Mouse (Mus musculus): ENCODE measurements at regions not wholly inside any gene's neighbourhood (a gene's known extent, or its start where the extent isn't known, plus 50 kb on each side); places are given as distances from the start of the nearest gene placed in this dataset.

DNA sequence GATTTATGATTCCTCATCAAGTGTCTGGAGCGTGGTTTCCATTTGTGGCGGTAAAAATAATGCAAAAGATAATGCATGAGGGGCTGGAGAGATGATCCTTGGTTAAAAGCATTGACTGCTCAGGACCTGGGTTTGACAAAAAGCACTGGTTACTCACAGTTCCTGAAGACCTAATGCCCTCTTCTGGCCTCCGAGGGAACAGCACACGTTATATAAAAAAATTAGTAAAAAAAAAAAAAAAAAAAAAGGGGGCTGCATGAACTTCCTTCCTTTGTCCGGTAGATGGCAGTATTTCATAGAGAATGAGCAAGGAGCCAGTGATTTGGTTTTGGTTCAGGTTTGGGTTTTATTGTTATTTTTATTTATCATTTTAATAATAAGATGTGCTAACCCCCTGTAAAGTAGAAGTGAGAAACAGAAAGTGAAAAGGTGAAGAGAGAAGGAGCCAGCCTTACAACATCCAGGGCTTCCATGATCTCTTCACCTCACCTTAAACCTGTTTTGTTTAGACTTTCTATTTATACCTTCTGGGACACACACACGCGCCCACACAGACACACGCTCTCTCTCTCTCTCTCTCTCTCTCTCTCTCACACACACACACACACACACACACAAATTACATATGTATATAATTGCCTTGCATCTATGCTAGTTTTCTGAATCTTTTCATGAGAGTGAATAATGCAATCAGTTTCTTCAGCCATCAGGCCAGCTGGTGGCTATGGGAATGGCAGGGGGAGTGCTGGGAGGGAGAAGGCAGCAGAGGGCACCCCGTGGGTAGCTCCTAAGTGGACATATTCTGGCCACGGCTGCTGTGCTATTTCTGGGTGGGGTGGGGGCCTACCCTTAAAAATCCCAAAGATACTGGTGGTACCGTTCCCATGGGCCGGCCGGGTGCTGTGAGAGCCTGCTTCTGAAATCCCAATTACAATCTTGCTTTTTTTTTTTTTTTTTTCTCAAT is 230.0 kb downstream of the Poteg start:
- DNase-seq (ENCODE audit: extremely low spot score, low spot score) = peak; percentile 36

DNA sequence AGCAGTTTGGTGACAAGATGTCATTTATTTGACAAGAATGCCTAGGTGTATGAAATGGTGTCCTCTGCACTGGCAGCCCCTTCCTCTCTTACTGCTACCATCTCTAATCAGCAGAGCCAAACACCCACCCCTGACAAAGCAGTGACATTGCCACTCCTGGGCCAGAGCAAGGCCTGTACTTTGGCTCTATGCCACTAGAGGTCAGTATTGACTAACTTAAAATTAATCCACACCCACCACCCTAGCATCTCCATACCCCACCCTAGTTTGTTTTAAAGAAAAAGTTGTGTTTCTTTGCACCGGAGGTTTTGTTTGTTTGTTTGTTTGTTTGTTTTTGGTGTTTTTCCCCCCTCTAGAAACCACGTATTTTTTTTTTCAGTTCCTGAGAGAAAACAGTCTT is 231.7 kb downstream of the Poteg start:
- peak; percentile 44 for DNase-seq (ENCODE audit: extremely low spot score, low spot score)

DNA sequence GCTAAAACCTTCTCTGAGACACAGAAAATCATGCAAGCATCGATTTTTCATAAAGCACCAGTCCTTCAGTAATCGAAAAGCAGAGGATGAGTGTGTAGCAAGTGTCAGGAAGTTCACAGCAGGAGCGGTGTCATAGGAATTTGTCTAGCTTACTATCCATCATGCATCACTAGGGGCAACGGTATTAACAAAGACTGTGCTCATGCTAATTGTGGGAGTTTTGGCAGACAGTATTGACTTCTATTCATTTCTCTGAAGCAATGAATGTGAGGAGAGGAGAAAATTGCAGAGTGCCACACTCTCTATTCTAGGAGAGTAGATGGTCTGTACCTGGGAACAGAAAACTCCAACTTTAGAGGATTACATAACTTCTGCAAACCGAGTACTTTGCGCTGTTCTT is 274.5 kb downstream of the Poteg start:
- DNase-seq (ENCODE audit: extremely low spot score, low spot score) = no peak

DNA sequence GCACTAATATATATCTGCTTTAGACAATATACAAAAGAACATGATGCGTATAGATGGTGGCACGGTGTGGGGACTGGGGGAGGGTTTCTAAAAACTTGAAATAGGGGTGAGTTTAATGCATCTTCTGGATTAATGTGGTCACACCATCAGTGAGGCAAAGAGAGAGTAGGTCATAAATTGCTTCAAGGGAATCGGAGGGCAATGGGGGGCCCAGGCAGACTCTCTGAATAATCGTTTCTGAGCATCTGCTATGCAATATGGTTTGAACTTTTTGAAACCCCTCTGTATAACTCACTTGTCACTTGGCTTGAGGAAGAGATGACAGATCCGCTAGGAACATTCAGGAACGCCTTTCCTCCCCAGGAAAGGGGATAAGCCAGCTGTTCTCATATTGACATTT is 322.8 kb downstream of the Poteg start:
- no peak for DNase-seq (ENCODE audit: extremely low spot score, low spot score)

DNA sequence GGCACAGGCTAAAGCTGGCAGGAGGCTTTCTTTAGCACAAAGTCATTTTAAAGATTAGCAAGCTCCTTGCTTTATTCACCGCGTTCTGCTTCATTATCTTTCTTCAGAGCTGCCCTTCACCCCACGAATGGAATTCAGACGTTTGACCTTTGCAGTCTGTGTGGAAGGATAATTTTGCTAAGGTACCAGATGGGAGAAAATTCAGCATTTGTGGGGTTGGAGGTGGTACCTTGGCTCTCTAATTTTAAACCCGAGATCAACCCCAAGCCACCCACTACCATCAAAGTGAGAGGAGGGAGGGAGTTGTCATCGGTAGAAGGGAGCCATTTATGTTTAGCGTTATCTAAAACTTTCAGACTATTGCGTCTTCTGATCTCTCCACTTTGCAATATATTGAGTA is 323.3 kb downstream of the Poteg start:
- DNase-seq (ENCODE audit: extremely low spot score, low spot score) = no peak

DNA sequence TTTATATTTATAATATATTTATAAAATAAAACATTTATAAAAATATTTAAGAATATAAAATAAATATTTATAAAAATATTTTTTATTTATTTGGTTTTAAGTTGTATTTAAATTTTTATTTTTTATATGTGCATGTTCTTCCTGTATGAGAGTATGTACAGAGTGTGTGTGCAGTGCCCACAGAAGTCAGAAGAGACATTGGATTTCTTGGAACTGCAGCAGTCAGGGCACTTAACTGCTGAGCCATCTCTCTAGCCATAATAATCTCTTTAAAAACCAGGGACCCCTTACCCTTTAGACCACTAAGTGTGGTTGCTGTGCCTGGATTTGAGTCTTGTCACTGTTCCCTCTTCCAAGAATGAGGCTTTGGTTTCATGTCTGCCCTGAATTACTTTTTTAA is 323.8 kb downstream of the Poteg start:
- DNase-seq (ENCODE audit: extremely low spot score, low spot score) = no peak

DNA sequence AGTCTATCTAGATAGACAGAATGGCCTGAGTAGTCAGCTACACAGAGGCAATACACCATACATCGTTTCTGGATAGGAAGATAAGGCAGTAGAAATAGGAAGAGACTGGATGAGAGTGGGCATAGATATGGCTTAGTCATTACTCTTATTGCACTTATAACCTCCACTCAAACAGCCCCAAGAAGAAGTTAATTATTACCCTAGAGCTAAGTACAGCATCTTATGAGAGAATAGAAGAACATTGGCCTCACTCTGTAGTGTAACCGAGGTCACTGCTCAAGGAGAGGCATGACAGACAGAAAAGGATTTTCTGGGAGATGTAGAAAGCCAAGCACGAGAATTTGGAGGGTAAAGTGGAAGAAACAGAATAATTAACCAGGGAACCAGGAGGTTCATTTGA is 331.5 kb downstream of the Poteg start:
- no peak for DNase-seq (ENCODE audit: extremely low spot score, low spot score)
